Mouse (Mus musculus): ENCODE data around the gene Cutc.

GRCm38 (mm10) chr19:43738409-43738808 lies 14.4 kb upstream of the Cutc start:
- no peak for TF ChIP-seq EP300 (optimal IDR thresholded peaks at IDR 0.05)
- no peak for TF ChIP-seq CTCF (IDR thresholded peaks at IDR 0.05; ENCODE audit: low read depth)

Measured in stomach, postnatal 0 days (tissue).